Comparison of ENCODE assay signal across 9 mouse cellular contexts in genomic region chr4:117097969-117098763, GRCm38 (mm10). TPM values are rescaled to one million over a fixed set of nuclear protein-coding genes. Genes with fewer than 3 reads are reported as not detected.
DNase-seq lines count a peak whose midpoint lies in the region; ATAC-seq and TF ChIP-seq lines count a peak whose summit lies in the region.
"Had no signal": no experiment of that assay in that cellular context is flagged by ENCODE, and none has a peak within 500 bp of the region (broad histone marks: within the 10 kb centered on the region; RNA-seq: fewer than 3 reads in every experiment).

No protein-coding gene starts in this region.

- H3K9ac ChIP-seq in embryonic facial prominence, embryonic 15.5 days: no peak overlapping the region
- peak overlapping the region; percentile 58; the same call in 1 of the 2 replicates for H3K9ac ChIP-seq in hindbrain, postnatal 0 days (replicated peaks; ENCODE audit: low read length)
- 0 out of 2 replicates have a peak overlapping the region, but pooled peaks have one; percentile 6 for H3K9ac ChIP-seq in neural tube, embryonic 15.5 days (replicated peaks)

- H3K4me2 ChIP-seq in embryonic facial prominence, embryonic 15.5 days (replicated peaks): peak overlapping the region; percentile 93
- peak overlapping the region; percentile 89 for H3K4me2 ChIP-seq in hindbrain, postnatal 0 days (ENCODE audit: low read depth, low read length)
- peak overlapping the region; percentile 94 for H3K4me2 ChIP-seq in neural tube, embryonic 15.5 days

- WGBS in embryonic facial prominence, embryonic 15.5 days: 23% methylated on average over 8 of the region's 8 CpGs
- WGBS in hindbrain, postnatal 0 days: 52% methylated on average over 8 of the region's 8 CpGs
- WGBS in neural tube, embryonic 15.5 days: 57% methylated on average over 8 of the region's 8 CpGs

- TF ChIP-seq CTCF in hindbrain, postnatal 0 days (IDR thresholded peaks at IDR 0.05; ENCODE audit: low read depth): no peak

- no peaks in the 10 kb centered on the region for H3K9me3 ChIP-seq in embryonic facial prominence, embryonic 15.5 days (replicated peaks)
- H3K9me3 ChIP-seq in hindbrain, postnatal 0 days (ENCODE audit: low read length): no peaks in the 10 kb centered on the region
- no peaks in the 10 kb centered on the region for H3K9me3 ChIP-seq in neural tube, embryonic 15.5 days (replicated peaks)

- DNase-seq in kidney, postnatal 4 days: peak; percentile 53 to 62
- no peak for DNase-seq in kidney, adult 9 months
- DNase-seq in hindbrain, postnatal 0 days (ENCODE audit: low spot score): no peak
- DNase-seq in right cerebral cortex, postnatal 14 days: no peak
- no peak for DNase-seq in layer of hippocampus, adult 9-10 months (ENCODE audit: low spot score)
- DNase-seq: kidney, postnatal 25 days had no signal

- peak overlapping the region; percentile 61 for H3K4me3 ChIP-seq in embryonic facial prominence, embryonic 15.5 days (replicated peaks)
- H3K4me3 ChIP-seq in hindbrain, postnatal 0 days (ENCODE audit: low read length): peak overlapping the region; percentile 58; the same call in 1 of the 2 replicates
- peak overlapping the region; percentile 76 for H3K4me3 ChIP-seq in neural tube, embryonic 15.5 days (replicated peaks)

- H3K27ac ChIP-seq in embryonic facial prominence, embryonic 15.5 days (replicated peaks): peak overlapping the region; percentile 35
- H3K27ac ChIP-seq in hindbrain, postnatal 0 days: no peak overlapping the region
- H3K27ac ChIP-seq in neural tube, embryonic 15.5 days (replicated peaks): no peak overlapping the region

- ATAC-seq in embryonic facial prominence, embryonic 15.5 days (ENCODE audit: insufficient number of reproducible peaks, low FRiP score, low TSS enrichment, low read depth): peak; percentile 78
- ATAC-seq in hindbrain, postnatal 0 days: no peak
- no peak for ATAC-seq in neural tube, embryonic 15.5 days (ENCODE audit: low FRiP score)
- no peak for ATAC-seq in erythroblast, adult 5-6 weeks (replicated peaks; ENCODE audit: low FRiP score, poor library complexity, severe bottlenecking)

- peaks cover 54% of the 10 kb centered on the region for H3K4me1 ChIP-seq in embryonic facial prominence, embryonic 15.5 days
- H3K4me1 ChIP-seq in hindbrain, postnatal 0 days (ENCODE audit: insufficient read depth, low read length): no peaks in the 10 kb centered on the region; the same call in 1 of the 2 replicates
- H3K4me1 ChIP-seq in neural tube, embryonic 15.5 days: peaks cover 30% of the 10 kb centered on the region

- no peaks in the 10 kb centered on the region for H3K27me3 ChIP-seq in embryonic facial prominence, embryonic 15.5 days
- H3K27me3 ChIP-seq in hindbrain, postnatal 0 days (ENCODE audit: insufficient read depth, low read length): no peaks in the 10 kb centered on the region
- no peaks in the 10 kb centered on the region for H3K27me3 ChIP-seq in neural tube, embryonic 15.5 days (replicated peaks)

- H3K36me3 ChIP-seq in embryonic facial prominence, embryonic 15.5 days: no peaks in the 10 kb centered on the region
- no peaks in the 10 kb centered on the region for H3K36me3 ChIP-seq in hindbrain, postnatal 0 days (ENCODE audit: insufficient read depth, low read length)
- H3K36me3 ChIP-seq in neural tube, embryonic 15.5 days: peaks cover 10% of the 10 kb centered on the region; the same call in 1 of the 2 replicates

RNA-seq across cellular contexts. Expression of gene Ptch2, which starts 2.3 kb away (rescaled TPM):
- 20.8 and 22.5 TPM in 2 replicates for polyA plus RNA-seq in embryonic facial prominence, embryonic 15.5 days (2015; fragmentation: Nextera tagmentation; extraction: Ambion mirVana)
- 16.1 and 18.8 TPM in 2 replicates for total RNA-seq in hindbrain, postnatal 0 days (2014; rRNA removed)
- polyA plus RNA-seq in hindbrain, postnatal 0 days (2015; fragmentation: Nextera tagmentation; extraction: Ambion mirVana): 4.1 and 4.4 TPM in 2 replicates
- 6.9 and 7.1 TPM in 2 replicates for polyA plus RNA-seq in neural tube, embryonic 15.5 days (2015; fragmentation: Nextera tagmentation; extraction: Ambion mirVana)
- total RNA-seq in erythroblast, adult 5-6 weeks (2015; ENCODE audit: low replicate concordance): 0.19 and 0.21 TPM in 2 replicates
- total RNA-seq in erythroblast, adult 5-6 weeks (2017; ENCODE audit: low replicate concordance): 0.09 TPM in 1 of 2 replicates, not detected in the other

RNA-seq across cellular contexts. Expression of gene Btbd19, which starts 27.4 kb away (rescaled TPM):
- 13.2 and 13.5 TPM in 2 replicates for polyA plus RNA-seq in embryonic facial prominence, embryonic 15.5 days (2015; fragmentation: Nextera tagmentation; extraction: Ambion mirVana)
- total RNA-seq in hindbrain, postnatal 0 days (2014; rRNA removed): 7.8 and 9.1 TPM in 2 replicates
- 4.9 and 5.4 TPM in 2 replicates for polyA plus RNA-seq in hindbrain, postnatal 0 days (2015; fragmentation: Nextera tagmentation; extraction: Ambion mirVana)
- 4.7 and 5.5 TPM in 2 replicates for polyA plus RNA-seq in neural tube, embryonic 15.5 days (2015; fragmentation: Nextera tagmentation; extraction: Ambion mirVana)
- total RNA-seq in erythroblast, adult 5-6 weeks (2015; ENCODE audit: low replicate concordance): 1.0 and 3.1 TPM in 2 replicates
- total RNA-seq in erythroblast, adult 5-6 weeks (2017; ENCODE audit: low replicate concordance): 0.68 and 1.3 TPM in 2 replicates

RNA-seq across cellular contexts. Expression of gene Tctex1d4, which starts 28.4 kb away (rescaled TPM):
- polyA plus RNA-seq in embryonic facial prominence, embryonic 15.5 days (2015; fragmentation: Nextera tagmentation; extraction: Ambion mirVana): 3.0 and 6.1 TPM in 2 replicates
- 2.0 and 5.8 TPM in 2 replicates for total RNA-seq in hindbrain, postnatal 0 days (2014; rRNA removed)
- polyA plus RNA-seq in hindbrain, postnatal 0 days (2015; fragmentation: Nextera tagmentation; extraction: Ambion mirVana): 2.0 and 2.8 TPM in 2 replicates
- not detected in 2 replicates for polyA plus RNA-seq in neural tube, embryonic 15.5 days (2015; fragmentation: Nextera tagmentation; extraction: Ambion mirVana)
- total RNA-seq in erythroblast, adult 5-6 weeks (2015; ENCODE audit: low replicate concordance): not detected in 2 replicates
- not detected in 2 replicates for total RNA-seq in erythroblast, adult 5-6 weeks (2017; ENCODE audit: low replicate concordance)

RNA-seq across cellular contexts. Expression of gene Plk3, which starts 35.6 kb away (rescaled TPM):
- polyA plus RNA-seq in embryonic facial prominence, embryonic 15.5 days (2015; fragmentation: Nextera tagmentation; extraction: Ambion mirVana): 7.7 and 8.1 TPM in 2 replicates
- 23.9 and 29.8 TPM in 2 replicates for total RNA-seq in hindbrain, postnatal 0 days (2014; rRNA removed)
- 26.8 and 29.1 TPM in 2 replicates for polyA plus RNA-seq in hindbrain, postnatal 0 days (2015; fragmentation: Nextera tagmentation; extraction: Ambion mirVana)
- 19.5 and 22.5 TPM in 2 replicates for polyA plus RNA-seq in neural tube, embryonic 15.5 days (2015; fragmentation: Nextera tagmentation; extraction: Ambion mirVana)
- total RNA-seq in erythroblast, adult 5-6 weeks (2015; ENCODE audit: low replicate concordance): 0.42 TPM in 1 of 2 replicates, not detected in the other
- total RNA-seq in erythroblast, adult 5-6 weeks (2017; ENCODE audit: low replicate concordance): 1.7 TPM in 1 of 2 replicates, not detected in the other

RNA-seq across cellular contexts. Expression of gene Rps8, which starts 57.9 kb away (rescaled TPM):
- 934 and 968 TPM in 2 replicates for polyA plus RNA-seq in embryonic facial prominence, embryonic 15.5 days (2015; fragmentation: Nextera tagmentation; extraction: Ambion mirVana)
- total RNA-seq in hindbrain, postnatal 0 days (2014; rRNA removed): 463 and 470 TPM in 2 replicates
- polyA plus RNA-seq in hindbrain, postnatal 0 days (2015; fragmentation: Nextera tagmentation; extraction: Ambion mirVana): 523 and 530 TPM in 2 replicates
- polyA plus RNA-seq in neural tube, embryonic 15.5 days (2015; fragmentation: Nextera tagmentation; extraction: Ambion mirVana): 530 and 610 TPM in 2 replicates
- total RNA-seq in erythroblast, adult 5-6 weeks (2015; ENCODE audit: low replicate concordance): 981 and 1,137 TPM in 2 replicates
- 281 and 366 TPM in 2 replicates for total RNA-seq in erythroblast, adult 5-6 weeks (2017; ENCODE audit: low replicate concordance)

Comparison
In these comparisons a context has a peak if more than half of its experiments do, and no peak if none do; other contexts are left out.
1. DNase-seq: peak in kidney, postnatal 4 days (2 of 2); none in kidney, adult 9 months (single experiment), hindbrain, postnatal 0 days (single experiment), right cerebral cortex, postnatal 14 days (single experiment) and layer of hippocampus, adult 9-10 months (single experiment).
2. Peak in every context shown above with its lines, with median percentiles within 50 percentile points of each other: H3K4me2 ChIP-seq and H3K4me3 ChIP-seq.